Mouse (Mus musculus): ENCODE results near the gene Spag6.

DNA sequence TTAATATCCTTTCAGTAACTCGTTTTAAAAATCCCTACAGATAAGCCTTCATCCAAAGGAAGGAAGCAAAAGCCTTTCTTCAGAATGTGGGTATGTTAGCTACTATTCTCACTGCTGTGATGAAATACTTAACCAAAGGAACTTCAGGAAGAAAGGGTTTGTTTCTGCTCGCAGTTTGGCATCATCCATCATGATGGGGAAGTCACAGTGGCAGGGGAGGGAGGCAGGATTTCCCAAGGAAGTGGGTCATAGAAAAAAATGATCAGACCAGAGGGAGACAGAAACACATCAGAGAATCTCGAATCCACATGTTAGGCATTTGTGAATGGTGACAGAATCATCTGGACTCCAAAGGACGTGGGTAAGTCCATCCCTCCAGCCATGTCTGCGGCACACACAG is 39.0 kb upstream of the Spag6 start:
- no peak for TF ChIP-seq CTCF (IDR thresholded peaks at IDR 0.05; ENCODE audit: extremely low read depth, insufficient read length, insufficient replicate concordance, low read depth, low read length)
- no peak for TF ChIP-seq POLR2A (IDR thresholded peaks at IDR 0.05; ENCODE audit: low read depth, low read length)

Data from small intestine, adult 2 months (tissue).